Comparison of ENCODE assay signal across 15 mouse cellular contexts in genomic region chr19:43598741-43599660, GRCm38 (mm10). TPM values are rescaled to one million over a fixed set of nuclear protein-coding genes. Genes with fewer than 3 reads are reported as not detected.
DNase-seq lines count a peak whose midpoint lies in the region; ATAC-seq and TF ChIP-seq lines count a peak whose summit lies in the region.
"Had no signal": no experiment of that assay in that cellular context is flagged by ENCODE, and none has a peak within 500 bp of the region (broad histone marks: within the 10 kb centered on the region; RNA-seq: fewer than 3 reads in every experiment).

No protein-coding gene starts in this region.

- H3K4me3 ChIP-seq in heart, embryonic 12.5 days = 0 out of 2 replicates have a peak overlapping the region, but pooled peaks have one; percentile 6
- H3K4me3 ChIP-seq in limb, embryonic 14.5 days (replicated peaks; ENCODE audit: low read length) = peak overlapping the region; percentile 14; the same call in 1 of the 2 replicates
- H3K4me3 ChIP-seq: forebrain, embryonic 15.5 days; hindbrain, embryonic 12.5 days had no signal

- no peak overlapping the region for H3K9ac ChIP-seq in heart, embryonic 12.5 days
- no peak overlapping the region for H3K9ac ChIP-seq in limb, embryonic 14.5 days (ENCODE audit: low read depth, low read length, severe bottlenecking)
- H3K9ac ChIP-seq: forebrain, embryonic 15.5 days; hindbrain, embryonic 12.5 days had no signal

- TF ChIP-seq POLR2A in limb, embryonic 14.5 days (IDR thresholded peaks at IDR 0.05; ENCODE audit: borderline replicate concordance, extremely low read depth, insufficient read depth, insufficient read length) = no peak

- no peaks in the 10 kb centered on the region for H3K36me3 ChIP-seq in heart, embryonic 12.5 days
- no peaks in the 10 kb centered on the region for H3K36me3 ChIP-seq in limb, embryonic 14.5 days (ENCODE audit: control insufficient read depth, insufficient read depth, low read length)
- H3K36me3 ChIP-seq: forebrain, embryonic 15.5 days; hindbrain, embryonic 12.5 days had no signal

- H3K27ac ChIP-seq in heart, embryonic 12.5 days (ENCODE audit: poor library complexity, severe bottlenecking) = no peak overlapping the region
- no peak overlapping the region for H3K27ac ChIP-seq in limb, embryonic 14.5 days (replicated peaks; ENCODE audit: low read depth, low read length)
- H3K27ac ChIP-seq: forebrain, embryonic 15.5 days; hindbrain, embryonic 12.5 days had no signal

- WGBS in heart, embryonic 12.5 days = 3% methylated on average over 25 of the region's 25 CpGs
- 5% methylated on average over 22 of the region's 25 CpGs for WGBS in limb, embryonic 14.5 days

- H3K9me3 ChIP-seq in heart, embryonic 12.5 days (replicated peaks) = no peaks in the 10 kb centered on the region
- no peaks in the 10 kb centered on the region for H3K9me3 ChIP-seq in limb, embryonic 14.5 days (ENCODE audit: control insufficient read depth, low read length)
- H3K9me3 ChIP-seq: forebrain, embryonic 15.5 days; hindbrain, embryonic 12.5 days had no signal

- no peak for ATAC-seq in heart, embryonic 12.5 days (ENCODE audit: insufficient number of reproducible peaks, low FRiP score)
- ATAC-seq in limb, embryonic 14.5 days (ENCODE audit: low FRiP score, low read depth) = no peak
- ATAC-seq: forebrain, embryonic 15.5 days had no signal

- H3K4me1 ChIP-seq in heart, embryonic 12.5 days (replicated peaks) = peaks cover 10% of the 10 kb centered on the region; the same call in 1 of the 2 replicates
- no peaks in the 10 kb centered on the region for H3K4me1 ChIP-seq in limb, embryonic 14.5 days (ENCODE audit: control insufficient read depth, insufficient read depth, low read length)

- peaks cover 94% of the 10 kb centered on the region for H3K27me3 ChIP-seq in heart, embryonic 12.5 days (replicated peaks)
- peaks cover 100% of the 10 kb centered on the region for H3K27me3 ChIP-seq in limb, embryonic 14.5 days (ENCODE audit: control insufficient read depth, insufficient read depth, low read length)

- peak overlapping the region; percentile 27; the same call in 1 of the 2 replicates for H3K4me2 ChIP-seq in heart, embryonic 12.5 days
- no peak overlapping the region for H3K4me2 ChIP-seq in limb, embryonic 14.5 days (replicated peaks; ENCODE audit: low read depth, low read length, severe bottlenecking)
- H3K4me2 ChIP-seq: forebrain, embryonic 15.5 days; hindbrain, embryonic 12.5 days had no signal

- no peak for DNase-seq in heart, postnatal 4 days
- peak; percentile 9 for DNase-seq in retina, postnatal 1 day
- no peak for DNase-seq in retina, embryonic 14.5 days (ENCODE audit: low spot score)
- no peak for DNase-seq in limb, embryonic 14.5 days (ENCODE audit: low spot score)
- peak; percentile 70 for DNase-seq in yolk sac, embryonic 10.5 days (ENCODE audit: low spot score)
- DNase-seq in ovary, postnatal 10 days (ENCODE audit: low spot score) = no peak
- no peak for DNase-seq in thymus, postnatal 25 days
- DNase-seq: adrenal gland, postnatal 10 days; gastrocnemius, postnatal 14 days; right cerebral cortex, postnatal 14 days had no signal

RNA-seq across cellular contexts. Expression of gene Nkx2-3, which starts 13.1 kb away (rescaled TPM):
- not detected in 2 replicates for polyA plus RNA-seq in heart, embryonic 12.5 days (2016; fragmentation: Nextera tagmentation; extraction: Ambion mirVana)
- total RNA-seq in heart, postnatal 4 days (2021) = not detected
- 0.05 TPM in 1 of 2 replicates, not detected in the other for polyA plus RNA-seq in limb, embryonic 14.5 days (2012; rRNA removed)
- polyA plus RNA-seq in limb, embryonic 14.5 days (2014; fragmentation: Nextera tagmentation; extraction: Ambion mirVana) = not detected in 2 replicates
- total RNA-seq: gastrocnemius, postnatal 14 days; layer of hippocampus, adult 18-20 months; left cerebral cortex, postnatal 14 days had no signal

Comparison
In these comparisons a context has a peak if more than half of its experiments do, and no peak if none do; other contexts are left out.
1. DNase-seq: peak in retina, postnatal 1 day (single experiment) and yolk sac, embryonic 10.5 days (single experiment); none in heart, postnatal 4 days (single experiment), retina, embryonic 14.5 days (single experiment), limb, embryonic 14.5 days (single experiment), ovary, postnatal 10 days (single experiment) and thymus, postnatal 25 days (single experiment).